Mouse (Mus musculus): ENCODE results near the gene Thsd4.

DNA sequence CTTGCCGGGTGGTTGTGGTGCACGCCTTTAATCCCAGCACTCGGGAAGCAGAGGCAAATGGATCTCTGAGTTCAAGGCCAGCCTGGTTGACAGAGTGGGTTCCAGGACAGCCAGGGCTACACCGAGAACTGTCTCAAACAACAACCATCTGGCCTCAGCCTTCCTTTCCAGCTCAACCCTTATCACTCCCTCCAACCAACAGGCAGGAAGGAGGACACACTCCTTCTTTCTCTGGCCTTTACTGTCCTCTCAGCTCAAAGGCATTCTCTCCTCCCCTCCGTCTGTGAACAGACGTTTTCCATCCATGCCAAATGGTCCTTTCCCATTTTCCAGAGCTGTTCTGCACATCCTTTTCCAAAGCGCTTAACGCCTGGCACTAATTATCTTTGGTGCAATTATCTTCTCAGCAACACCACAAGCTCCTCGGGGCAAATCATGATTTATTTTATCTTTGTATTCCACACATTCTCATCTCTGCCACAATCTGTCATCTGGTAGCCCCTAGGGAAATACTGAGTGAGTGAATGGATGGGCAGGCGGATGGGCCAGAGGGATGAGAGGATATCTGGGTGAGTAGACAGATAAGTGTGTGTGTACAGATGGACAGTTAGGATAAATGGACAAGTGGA is 80.5 kb downstream of the Thsd4 start:
- TF ChIP-seq CTCF (IDR thresholded peaks at IDR 0.05; ENCODE audit: low read depth), result no peak
- TF ChIP-seq EP300 (IDR thresholded peaks at IDR 0.05; ENCODE audit: low read depth), result no peak
